Mouse (Mus musculus): ENCODE results near the gene Rbm14. TPM values are rescaled to one million over a fixed set of nuclear protein-coding genes. Genes with fewer than 3 reads are reported as not detected.

The Rbm14 gene
- 24.3 and 30.8 TPM in 2 replicates for polyA plus RNA-seq (2015; fragmentation: Nextera tagmentation; extraction: Ambion mirVana)

DNA sequence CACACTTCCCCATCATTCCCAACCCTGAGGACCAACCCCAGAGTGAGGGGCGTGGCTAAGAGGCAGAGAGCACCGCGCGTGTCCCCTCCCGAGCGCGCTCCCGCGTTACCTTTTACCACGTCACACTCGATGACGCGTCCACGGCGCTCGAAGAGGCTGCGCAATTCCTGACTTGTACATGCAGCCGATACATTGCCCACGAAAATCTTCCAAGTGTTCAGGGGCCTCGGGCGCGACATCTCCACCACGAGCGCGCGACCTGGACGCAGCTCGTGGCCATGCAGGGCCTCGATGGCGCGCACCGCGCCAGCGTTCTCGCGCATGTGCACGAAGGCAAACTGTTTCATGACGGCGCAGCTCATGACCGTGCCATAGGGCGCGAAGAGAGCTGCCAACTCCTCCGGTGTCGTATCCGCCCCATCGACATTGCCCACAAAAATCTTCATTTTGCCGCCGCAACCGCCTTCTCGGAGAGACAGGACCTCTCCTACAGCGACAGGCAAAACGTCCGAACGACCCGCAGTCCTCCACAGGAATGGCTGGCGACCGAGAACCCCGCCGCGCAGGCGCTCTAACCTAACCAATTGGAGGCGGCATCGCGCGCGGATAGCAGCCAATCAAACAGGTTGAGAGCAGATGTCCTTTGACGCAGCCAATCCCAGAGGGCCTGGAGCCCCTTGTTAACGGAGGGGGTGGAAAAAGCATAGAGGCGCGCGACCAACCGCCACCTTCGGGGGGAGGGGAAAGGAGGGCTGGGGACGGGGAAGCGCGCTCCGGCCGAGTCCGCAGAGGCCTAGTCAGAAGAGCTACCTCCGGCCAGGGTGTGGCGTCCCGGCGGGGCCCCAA, at the start of gene Rbm14, which contains the start of gene Gm21992:
Gene Rbm14 (minus strand): TSS at position 572 of the 846 bp plus-strand sequence.
Gene Gm21992 (minus strand): TSS at position 550 of the 846 bp plus-strand sequence.

DNA sequence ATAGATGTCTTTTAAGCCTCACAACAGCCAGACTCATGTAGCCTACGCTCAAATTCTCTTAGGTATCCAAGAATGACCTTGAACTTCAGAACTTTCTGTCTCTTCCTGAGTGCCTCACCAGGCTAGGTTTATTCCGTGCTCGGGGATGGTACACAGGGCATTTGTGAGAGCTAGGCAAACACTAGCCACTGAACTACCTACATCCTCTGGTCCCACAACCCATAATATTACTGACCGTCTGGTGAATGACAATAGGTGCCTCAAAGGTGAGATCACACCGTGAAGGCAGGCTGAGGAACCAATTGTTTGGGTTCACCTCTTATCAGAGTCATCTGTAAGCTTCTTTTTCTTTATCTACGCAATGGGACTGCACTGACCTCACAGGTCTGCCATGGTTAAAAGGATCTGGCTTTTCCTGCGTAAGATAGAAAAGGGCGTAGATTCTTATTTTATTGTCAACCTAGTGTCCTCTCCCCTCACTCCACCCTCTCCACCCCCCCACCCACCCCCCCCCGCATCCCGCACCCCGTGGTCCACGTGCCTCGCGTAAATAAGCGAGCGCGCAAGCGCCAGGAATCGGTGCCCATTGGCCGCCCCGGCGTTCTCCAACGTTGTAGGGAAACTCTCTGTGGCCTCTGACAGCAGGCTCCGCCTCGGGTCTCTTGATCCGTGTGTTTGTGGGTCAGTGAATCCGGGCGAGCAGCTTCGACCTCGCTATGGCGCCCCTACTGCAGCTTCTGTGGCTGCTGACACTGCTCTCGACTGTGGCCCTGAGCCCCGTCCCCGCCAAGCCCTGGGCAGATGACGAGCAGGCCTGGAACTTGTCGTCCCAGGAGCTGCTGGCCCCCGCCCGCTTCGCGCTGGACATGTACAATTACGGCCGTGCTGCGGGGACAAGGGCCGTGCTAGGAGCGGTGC, 43.4 kb upstream of the Rbm14 start, which contains the start of gene Ctsf:
Gene Ctsf (plus strand): TSS at position 579 of the 918 bp plus-strand sequence.

DNA sequence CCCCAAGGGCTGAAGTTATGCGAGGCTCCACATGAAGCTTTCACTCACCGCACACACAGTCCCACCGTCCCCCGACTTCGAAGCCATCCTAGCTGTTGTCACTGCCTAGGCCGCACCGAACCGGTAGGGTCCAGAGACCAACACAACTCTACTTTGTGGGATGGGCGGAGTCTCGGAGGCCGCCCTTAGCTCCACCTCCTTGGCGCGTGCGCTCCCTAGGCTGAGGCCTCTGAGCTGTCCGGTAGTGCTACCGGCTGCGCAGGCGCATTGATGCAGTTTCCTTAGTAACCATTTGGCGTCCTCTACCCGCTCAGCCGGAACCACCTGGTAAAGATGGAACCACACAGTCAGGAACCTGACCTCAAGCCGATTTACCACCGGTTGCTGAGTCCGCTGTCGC, 27.7 kb upstream of the Rbm14 start, which contains the start of the genes Ccs and Ccdc87:
Gene Ccs (minus strand): TSS at position 184 of the 400 bp plus-strand sequence.
Gene Ccdc87 (plus strand): TSS at position 218 of the 400 bp plus-strand sequence.

DNA sequence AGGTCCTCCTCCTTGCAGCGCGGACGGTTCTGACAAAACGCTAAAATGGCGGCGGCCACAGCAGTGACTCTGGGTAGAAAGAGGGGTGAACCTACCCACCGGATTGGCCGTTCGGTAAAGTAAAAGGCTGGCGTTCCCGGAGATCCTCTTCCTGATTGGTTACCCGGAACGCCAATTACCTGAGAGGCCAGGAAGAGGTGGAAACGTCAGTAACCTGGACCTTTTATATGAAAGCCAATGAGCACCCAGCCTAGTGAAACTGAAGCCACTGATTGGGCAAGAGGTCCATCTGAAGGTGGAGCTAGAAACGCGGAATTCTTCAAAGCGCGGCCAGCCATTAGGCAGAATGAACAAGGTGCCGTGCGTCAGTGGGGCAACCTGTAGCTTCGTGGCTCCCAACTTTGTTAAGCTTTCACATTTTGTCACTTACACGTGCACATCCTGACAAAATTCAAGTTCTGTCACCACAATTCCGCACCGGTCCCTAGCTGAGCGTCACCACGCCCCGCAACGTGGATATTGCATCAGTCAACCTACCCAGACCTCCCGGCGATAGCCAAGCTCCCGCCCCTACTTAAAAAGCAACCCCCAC, 17.5 kb downstream of the Rbm14 start, which contains the start of gene Rbm4:
Gene Rbm4 (minus strand): TSS at position 71 of the 592 bp plus-strand sequence.

DNA sequence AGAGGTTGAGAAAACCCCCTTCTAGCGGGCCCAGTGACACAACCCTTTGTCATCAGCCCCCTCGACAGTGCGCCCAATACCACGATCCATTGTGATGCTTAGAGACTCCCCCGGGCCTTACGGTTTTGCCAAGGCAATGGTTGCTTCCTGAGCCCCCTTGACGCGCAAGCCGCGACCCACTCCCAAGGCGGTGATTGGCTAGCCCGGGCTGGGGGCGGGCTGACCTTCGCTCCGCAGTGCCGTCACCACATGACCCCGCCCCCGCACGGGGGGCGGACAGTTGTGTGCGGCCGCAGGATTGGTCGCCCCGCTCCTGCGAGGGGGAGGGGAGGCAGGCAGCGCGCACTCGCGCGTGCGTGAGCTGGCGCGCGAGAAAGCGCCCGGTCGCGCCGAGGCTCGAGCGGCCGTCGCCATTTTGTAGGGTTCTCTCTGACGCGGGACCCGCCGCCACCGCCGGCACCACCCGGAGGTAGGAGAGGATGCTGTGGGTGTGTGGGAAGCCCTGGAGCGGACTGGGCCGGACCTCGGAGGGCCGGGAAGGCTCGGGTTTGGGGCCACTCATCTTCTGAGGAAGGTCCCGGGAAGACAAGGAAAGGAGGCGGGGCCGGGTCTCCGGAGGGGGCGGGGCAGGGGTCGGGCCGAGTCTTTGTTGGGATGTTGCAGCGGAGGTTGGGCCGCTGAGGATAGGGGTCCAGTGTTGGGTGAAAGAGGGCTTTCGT, 55.1 kb downstream of the Rbm14 start, which contains the start of gene Rbm4b:
Gene Rbm4b (plus strand): TSS at position 305 of the 719 bp plus-strand sequence.

Other genes starting within 250 kb of the Rbm14 start
- 1.5 and 1.7 TPM in 2 replicates for gene Lrfn4, start 196.0 kb downstream of the Rbm14 start, polyA plus RNA-seq (2015; fragmentation: Nextera tagmentation; extraction: Ambion mirVana)
- gene Rce1, start 186.0 kb downstream of the Rbm14 start, polyA plus RNA-seq (2015; fragmentation: Nextera tagmentation; extraction: Ambion mirVana): 35.6 and 38.2 TPM in 2 replicates
- gene Gm960, start 113.0 kb downstream of the Rbm14 start, polyA plus RNA-seq (2015; fragmentation: Nextera tagmentation; extraction: Ambion mirVana): 1.2 and 1.6 TPM in 2 replicates
- 0.84 and 0.91 TPM in 2 replicates for gene Sptbn2, start 100.5 kb downstream of the Rbm14 start, polyA plus RNA-seq (2015; fragmentation: Nextera tagmentation; extraction: Ambion mirVana)
- 19.3 and 20.2 TPM in 2 replicates for gene Rbm4b, start 55.1 kb downstream of the Rbm14 start, polyA plus RNA-seq (2015; fragmentation: Nextera tagmentation; extraction: Ambion mirVana)
- 17.1 and 20.8 TPM in 2 replicates for gene Rbm4, start 17.7 kb downstream of the Rbm14 start, polyA plus RNA-seq (2015; fragmentation: Nextera tagmentation; extraction: Ambion mirVana)
- gene Gm21992, start within 50 bp of the Rbm14 start, polyA plus RNA-seq (2015; fragmentation: Nextera tagmentation; extraction: Ambion mirVana): 14.5 and 15.7 TPM in 2 replicates
- 45.7 and 45.9 TPM in 2 replicates for gene Ccs, start 27.7 kb upstream of the Rbm14 start, polyA plus RNA-seq (2015; fragmentation: Nextera tagmentation; extraction: Ambion mirVana)
- 0.04 TPM in 1 of 2 replicates, not detected in the other for gene Ccdc87, start 27.7 kb upstream of the Rbm14 start, polyA plus RNA-seq (2015; fragmentation: Nextera tagmentation; extraction: Ambion mirVana)
- 46.6 and 51.4 TPM in 2 replicates for gene Ctsf, start 43.5 kb upstream of the Rbm14 start, polyA plus RNA-seq (2015; fragmentation: Nextera tagmentation; extraction: Ambion mirVana)
- gene Actn3, start 66.3 kb upstream of the Rbm14 start, polyA plus RNA-seq (2015; fragmentation: Nextera tagmentation; extraction: Ambion mirVana): 2.0 and 2.5 TPM in 2 replicates
- 7.5 and 8.5 TPM in 2 replicates for gene Zdhhc24, start 67.0 kb upstream of the Rbm14 start, polyA plus RNA-seq (2015; fragmentation: Nextera tagmentation; extraction: Ambion mirVana)
- gene Bbs1, start 95.0 kb upstream of the Rbm14 start, polyA plus RNA-seq (2015; fragmentation: Nextera tagmentation; extraction: Ambion mirVana): 1.3 TPM in 2 replicates
- 59.2 and 62.6 TPM in 2 replicates for gene Dpp3, start 116.7 kb upstream of the Rbm14 start, polyA plus RNA-seq (2015; fragmentation: Nextera tagmentation; extraction: Ambion mirVana)
- 0.85 and 1.1 TPM in 2 replicates for gene Peli3, start 131.5 kb upstream of the Rbm14 start, polyA plus RNA-seq (2015; fragmentation: Nextera tagmentation; extraction: Ambion mirVana)
- gene Mrpl11, start 150.5 kb upstream of the Rbm14 start, polyA plus RNA-seq (2015; fragmentation: Nextera tagmentation; extraction: Ambion mirVana): 70.0 and 78.0 TPM in 2 replicates
- 0.47 and 0.60 TPM in 2 replicates for gene Npas4, start 178.7 kb upstream of the Rbm14 start, polyA plus RNA-seq (2015; fragmentation: Nextera tagmentation; extraction: Ambion mirVana)
- 1.9 and 2.1 TPM in 2 replicates for gene Slc29a2, start 212.2 kb upstream of the Rbm14 start, polyA plus RNA-seq (2015; fragmentation: Nextera tagmentation; extraction: Ambion mirVana)
- gene B4gat1, start 227.2 kb upstream of the Rbm14 start, polyA plus RNA-seq (2015; fragmentation: Nextera tagmentation; extraction: Ambion mirVana): 26.6 and 28.5 TPM in 2 replicates
- 0.24 and 0.34 TPM in 2 replicates for gene AC124502.3, start 227.3 kb upstream of the Rbm14 start, polyA plus RNA-seq (2015; fragmentation: Nextera tagmentation; extraction: Ambion mirVana)
- gene Brms1, start 229.7 kb upstream of the Rbm14 start, polyA plus RNA-seq (2015; fragmentation: Nextera tagmentation; extraction: Ambion mirVana): 26.0 and 29.3 TPM in 2 replicates
- 6.4 and 7.8 TPM in 2 replicates for gene Rin1, start 238.8 kb upstream of the Rbm14 start, polyA plus RNA-seq (2015; fragmentation: Nextera tagmentation; extraction: Ambion mirVana)